Mouse (Mus musculus): Measurements from ENCODE around the gene March8. TPM values are rescaled to one million over a fixed set of nuclear protein-coding genes. Genes with fewer than 3 reads are reported as not detected.

The March8 gene
- polyA plus RNA-seq, 1 experiment from 2014 or later = 40.0 TPM

GRCm38 (mm10) chr6:116419699-116420098 lies 81.9 kb downstream of the March8 start:
- no peak overlapping the region for H3K4me2 ChIP-seq (replicated peaks; ENCODE audit: low read depth, low read length)
- no peak overlapping the region for H3K9ac ChIP-seq (ENCODE audit: low read depth, low read length)
- no peaks in the 10 kb centered on the region for H3K36me3 ChIP-seq (ENCODE audit: control insufficient read depth, insufficient read depth, low read length)
- no peak overlapping the region for H3K4me3 ChIP-seq (ENCODE audit: low read length)
- H3K27me3 ChIP-seq (ENCODE audit: control insufficient read depth, insufficient read depth, low read length) = no peaks in the 10 kb centered on the region
- no peaks in the 10 kb centered on the region for H3K4me1 ChIP-seq (ENCODE audit: control insufficient read depth, insufficient read depth, low read length)
- 62% methylated on average over 6 of the region's 6 CpGs for WGBS
- H3K9me3 ChIP-seq (ENCODE audit: control insufficient read depth, low read length) = no peaks in the 10 kb centered on the region
- H3K27ac ChIP-seq (ENCODE audit: low read depth, low read length) = no peak overlapping the region
- ATAC-seq (ENCODE audit: low FRiP score, low TSS enrichment) = no peak

- Histone ChIP-seq H3K36me3 (ENCODE audit: control insufficient read depth, insufficient read depth, low read length) (no peaks in the 10 kb centered on the region), H3K9ac (ENCODE audit: low read depth, low read length) (no peak overlapping the region), H3K9me3 (ENCODE audit: control insufficient read depth, low read length) (no peaks in the 10 kb centered on the region), H3K4me1 (ENCODE audit: control insufficient read depth, insufficient read depth, low read length) (no peaks in the 10 kb centered on the region), H3K27ac (ENCODE audit: low read depth, low read length) (no peak overlapping the region), H3K4me2 (replicated peaks; ENCODE audit: low read depth, low read length) (no peak overlapping the region), H3K27me3 (ENCODE audit: control insufficient read depth, insufficient read depth, low read length) (no peaks in the 10 kb centered on the region), H3K4me3 (ENCODE audit: low read length) (no peak overlapping the region)
- no peak for ATAC-seq (ENCODE audit: low FRiP score, low TSS enrichment)
- WGBS = 88% methylated on average over 10 of the region's 10 CpGs
Observed at GRCm38 (mm10) chr6:116420271-116420670, 82.4 kb downstream of the March8 start.

DNA sequence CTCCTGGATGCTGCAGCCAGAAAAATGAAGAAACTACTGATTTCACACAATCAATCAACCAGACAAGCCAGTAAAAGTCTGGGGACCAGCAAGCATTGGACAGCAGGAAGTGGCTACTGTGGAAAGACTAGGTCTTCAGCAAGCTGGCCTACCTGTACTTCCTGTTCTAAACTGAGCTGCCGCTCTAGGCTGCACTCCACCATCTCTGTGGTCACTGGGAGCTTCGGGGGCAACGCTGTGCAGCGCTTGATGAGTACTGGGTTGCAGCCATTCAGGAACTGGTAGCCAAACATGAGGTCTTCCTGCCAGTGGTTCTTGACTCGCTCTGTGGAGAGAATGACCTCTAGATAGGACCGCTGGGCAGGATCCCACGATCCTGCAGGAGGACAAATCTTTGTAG lies 85.2 kb downstream of the March8 start:
- no peak overlapping the region for H3K4me2 ChIP-seq (replicated peaks; ENCODE audit: low read depth, low read length)
- no peaks in the 10 kb centered on the region for H3K36me3 ChIP-seq (ENCODE audit: control insufficient read depth, insufficient read depth, low read length)
- no peak overlapping the region for H3K4me3 ChIP-seq (ENCODE audit: low read length)
- H3K27ac ChIP-seq (ENCODE audit: low read depth, low read length) = no peak overlapping the region
- no peaks in the 10 kb centered on the region for H3K9me3 ChIP-seq (ENCODE audit: control insufficient read depth, low read length)
- no peak overlapping the region for H3K9ac ChIP-seq (ENCODE audit: low read depth, low read length)
- H3K27me3 ChIP-seq (ENCODE audit: control insufficient read depth, insufficient read depth, low read length) = no peaks in the 10 kb centered on the region
- no peaks in the 10 kb centered on the region for H3K4me1 ChIP-seq (ENCODE audit: control insufficient read depth, insufficient read depth, low read length)
- WGBS = 89% methylated on average over 7 of the region's 7 CpGs
- no peak for ATAC-seq (ENCODE audit: low FRiP score, low TSS enrichment)

DNA sequence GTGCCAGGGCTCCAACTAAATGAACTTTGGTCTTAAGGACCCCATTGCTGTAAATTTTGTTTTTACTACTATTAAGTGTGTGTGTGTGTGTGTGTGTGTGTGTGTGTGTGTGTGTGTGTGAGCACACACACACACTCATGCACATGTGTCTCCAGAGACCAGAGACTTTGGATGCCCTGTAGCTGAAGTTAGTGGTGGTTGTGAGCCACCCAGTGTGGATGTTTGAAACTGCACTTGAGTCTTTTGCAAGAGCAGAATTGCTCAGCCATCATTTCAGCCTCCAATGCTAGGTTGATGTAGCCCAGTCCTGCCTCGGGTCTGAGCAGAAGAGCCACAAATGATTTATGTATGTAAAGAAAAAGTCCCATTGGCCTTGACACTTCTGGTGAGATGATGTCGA lies 85.8 kb downstream of the March8 start:
- H3K4me3 ChIP-seq (ENCODE audit: low read length) = no peak overlapping the region
- 48% methylated on average over 2 of the region's 2 CpGs for WGBS
- H3K9me3 ChIP-seq (ENCODE audit: control insufficient read depth, low read length) = no peaks in the 10 kb centered on the region
- no peaks in the 10 kb centered on the region for H3K4me1 ChIP-seq (ENCODE audit: control insufficient read depth, insufficient read depth, low read length)
- no peak overlapping the region for H3K9ac ChIP-seq (ENCODE audit: low read depth, low read length)
- ATAC-seq (ENCODE audit: low FRiP score, low TSS enrichment) = no peak
- H3K36me3 ChIP-seq (ENCODE audit: control insufficient read depth, insufficient read depth, low read length) = no peaks in the 10 kb centered on the region
- no peak overlapping the region for H3K4me2 ChIP-seq (replicated peaks; ENCODE audit: low read depth, low read length)
- no peak overlapping the region for H3K27ac ChIP-seq (ENCODE audit: low read depth, low read length)
- H3K27me3 ChIP-seq (ENCODE audit: control insufficient read depth, insufficient read depth, low read length) = no peaks in the 10 kb centered on the region

GRCm38 (mm10) chr6:116427552-116427951 lies 89.7 kb downstream of the March8 start:
- Histone ChIP-seq H3K27me3 (ENCODE audit: control insufficient read depth, insufficient read depth, low read length) (no peaks in the 10 kb centered on the region), H3K9me3 (ENCODE audit: control insufficient read depth, low read length) (peaks cover 4% of the 10 kb centered on the region; the same call in 1 of the 2 replicates), H3K4me1 (ENCODE audit: control insufficient read depth, insufficient read depth, low read length) (no peaks in the 10 kb centered on the region), H3K9ac (ENCODE audit: low read depth, low read length) (no peak overlapping the region), H3K36me3 (ENCODE audit: control insufficient read depth, insufficient read depth, low read length) (no peaks in the 10 kb centered on the region), H3K27ac (ENCODE audit: low read depth, low read length) (no peak overlapping the region), H3K4me2 (replicated peaks; ENCODE audit: low read depth, low read length) (no peak overlapping the region), H3K4me3 (ENCODE audit: low read length) (no peak overlapping the region)
- no peak for ATAC-seq (ENCODE audit: low FRiP score, low TSS enrichment)
- WGBS = 85% methylated on average over 3 of the region's 3 CpGs

DNA sequence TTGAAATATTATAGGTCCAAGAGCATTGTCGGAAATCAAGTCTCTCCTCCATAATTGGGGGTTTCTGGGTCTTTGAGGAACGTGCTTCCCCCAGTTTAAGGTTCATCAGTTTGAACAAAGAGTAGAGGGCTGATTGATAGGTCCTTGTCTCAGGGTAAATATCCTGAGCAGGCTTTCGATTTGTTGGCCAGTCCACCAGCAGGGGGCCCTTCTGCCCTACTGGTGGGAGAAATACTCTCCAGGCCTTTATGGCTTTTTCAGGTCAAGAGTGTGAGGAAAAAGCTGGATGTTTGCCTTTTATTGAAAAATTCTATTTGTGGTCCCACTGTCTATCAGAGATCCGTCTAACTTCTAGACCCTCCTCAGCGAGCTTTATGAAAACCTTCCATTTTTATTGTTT lies 90.5 kb downstream of the March8 start:
- 59% methylated on average over 5 of the region's 5 CpGs for WGBS
- H3K9me3 ChIP-seq (ENCODE audit: control insufficient read depth, low read length) = peaks cover 4% of the 10 kb centered on the region; the same call in 1 of the 2 replicates
- H3K9ac ChIP-seq (ENCODE audit: low read depth, low read length) = no peak overlapping the region
- no peaks in the 10 kb centered on the region for H3K27me3 ChIP-seq (ENCODE audit: control insufficient read depth, insufficient read depth, low read length)
- H3K4me2 ChIP-seq (replicated peaks; ENCODE audit: low read depth, low read length) = no peak overlapping the region
- no peak overlapping the region for H3K27ac ChIP-seq (ENCODE audit: low read depth, low read length)
- H3K36me3 ChIP-seq (ENCODE audit: control insufficient read depth, insufficient read depth, low read length) = no peaks in the 10 kb centered on the region
- no peaks in the 10 kb centered on the region for H3K4me1 ChIP-seq (ENCODE audit: control insufficient read depth, insufficient read depth, low read length)
- no peak overlapping the region for H3K4me3 ChIP-seq (ENCODE audit: low read length)
- no peak for ATAC-seq (ENCODE audit: low FRiP score, low TSS enrichment)

DNA sequence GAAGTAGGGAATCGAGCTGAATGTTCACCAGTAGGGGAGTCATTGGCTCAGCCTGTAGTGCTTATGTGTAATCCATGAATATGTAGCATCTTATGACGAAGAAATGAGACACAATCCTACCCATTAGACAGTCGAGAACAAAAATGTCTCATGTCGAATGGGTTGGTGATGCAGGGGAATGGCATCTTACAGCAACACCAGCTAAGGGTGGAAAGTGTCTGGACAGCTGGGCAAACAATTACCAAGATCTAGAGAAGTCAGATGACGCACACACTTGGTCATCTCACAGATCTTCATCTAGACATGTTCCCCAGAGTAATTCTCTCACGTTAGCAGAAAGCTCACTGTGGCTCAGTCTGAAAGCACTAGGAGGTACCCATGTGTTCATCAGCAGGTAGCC lies 101.0 kb downstream of the March8 start:
- H3K9me3 ChIP-seq (ENCODE audit: control insufficient read depth, low read length) = no peaks in the 10 kb centered on the region
- 83% methylated on average over 6 of the region's 6 CpGs for WGBS
- H3K4me3 ChIP-seq (ENCODE audit: low read length) = no peak overlapping the region
- H3K27ac ChIP-seq (ENCODE audit: low read depth, low read length) = no peak overlapping the region
- H3K9ac ChIP-seq (ENCODE audit: low read depth, low read length) = no peak overlapping the region
- no peaks in the 10 kb centered on the region for H3K4me1 ChIP-seq (ENCODE audit: control insufficient read depth, insufficient read depth, low read length)
- H3K4me2 ChIP-seq (replicated peaks; ENCODE audit: low read depth, low read length) = no peak overlapping the region
- no peaks in the 10 kb centered on the region for H3K27me3 ChIP-seq (ENCODE audit: control insufficient read depth, insufficient read depth, low read length)
- no peaks in the 10 kb centered on the region for H3K36me3 ChIP-seq (ENCODE audit: control insufficient read depth, insufficient read depth, low read length)
- ATAC-seq (ENCODE audit: low FRiP score, low TSS enrichment) = no peak

GRCm38 (mm10) chr6:116439531-116439930 lies 101.7 kb downstream of the March8 start:
- 83% methylated on average over 6 of the region's 6 CpGs for WGBS
- ATAC-seq (ENCODE audit: low FRiP score, low TSS enrichment) = no peak
- H3K4me2 ChIP-seq (replicated peaks; ENCODE audit: low read depth, low read length) = no peak overlapping the region
- H3K4me1 ChIP-seq (ENCODE audit: control insufficient read depth, insufficient read depth, low read length) = no peaks in the 10 kb centered on the region
- H3K9ac ChIP-seq (ENCODE audit: low read depth, low read length) = no peak overlapping the region
- H3K27me3 ChIP-seq (ENCODE audit: control insufficient read depth, insufficient read depth, low read length) = no peaks in the 10 kb centered on the region
- no peak overlapping the region for H3K27ac ChIP-seq (ENCODE audit: low read depth, low read length)
- H3K4me3 ChIP-seq (ENCODE audit: low read length) = no peak overlapping the region
- no peaks in the 10 kb centered on the region for H3K9me3 ChIP-seq (ENCODE audit: control insufficient read depth, low read length)
- no peaks in the 10 kb centered on the region for H3K36me3 ChIP-seq (ENCODE audit: control insufficient read depth, insufficient read depth, low read length)

GRCm38 (mm10) chr6:116440447-116440846 lies 102.6 kb downstream of the March8 start:
- H3K27ac ChIP-seq (ENCODE audit: low read depth, low read length) = no peak overlapping the region
- ATAC-seq (ENCODE audit: low FRiP score, low TSS enrichment) = no peak
- H3K9ac ChIP-seq (ENCODE audit: low read depth, low read length) = no peak overlapping the region
- no peaks in the 10 kb centered on the region for H3K4me1 ChIP-seq (ENCODE audit: control insufficient read depth, insufficient read depth, low read length)
- 77% methylated on average over 4 of the region's 4 CpGs for WGBS
- no peak overlapping the region for H3K4me2 ChIP-seq (replicated peaks; ENCODE audit: low read depth, low read length)
- H3K27me3 ChIP-seq (ENCODE audit: control insufficient read depth, insufficient read depth, low read length) = no peaks in the 10 kb centered on the region
- H3K36me3 ChIP-seq (ENCODE audit: control insufficient read depth, insufficient read depth, low read length) = no peaks in the 10 kb centered on the region
- H3K4me3 ChIP-seq (ENCODE audit: low read length) = no peak overlapping the region
- no peaks in the 10 kb centered on the region for H3K9me3 ChIP-seq (ENCODE audit: control insufficient read depth, low read length)

GRCm38 (mm10) chr6:116440849-116441248 lies 103.0 kb downstream of the March8 start:
- H3K4me3 ChIP-seq (ENCODE audit: low read length) = no peak overlapping the region
- H3K36me3 ChIP-seq (ENCODE audit: control insufficient read depth, insufficient read depth, low read length) = no peaks in the 10 kb centered on the region
- H3K9me3 ChIP-seq (ENCODE audit: control insufficient read depth, low read length) = no peaks in the 10 kb centered on the region
- no peak for ATAC-seq (ENCODE audit: low FRiP score, low TSS enrichment)
- H3K4me2 ChIP-seq (replicated peaks; ENCODE audit: low read depth, low read length) = no peak overlapping the region
- H3K27me3 ChIP-seq (ENCODE audit: control insufficient read depth, insufficient read depth, low read length) = no peaks in the 10 kb centered on the region
- 79% methylated on average over 4 of the region's 4 CpGs for WGBS
- no peaks in the 10 kb centered on the region for H3K4me1 ChIP-seq (ENCODE audit: control insufficient read depth, insufficient read depth, low read length)
- no peak overlapping the region for H3K27ac ChIP-seq (ENCODE audit: low read depth, low read length)
- H3K9ac ChIP-seq (ENCODE audit: low read depth, low read length) = no peak overlapping the region

All from kidney, embryonic 14.5 days (tissue).